Mouse (Mus musculus) heart, postnatal 25 days (tissue): ENCODE data around the gene Lingo1. TPM values are rescaled to one million over a fixed set of nuclear protein-coding genes. Genes with fewer than 3 reads are reported as not detected.

Source experiments
- DNase-seq: peaks from one replicate; pipeline ENCODE4 v3.0.0; 2022; ENCODE audit warnings: low spot score
- intact Hi-C: fragments of 180-260 bp; cut with DNase I; formaldehyde crosslinking; loops from one replicate; pipeline ENCODE4 v1.15.1; 2025
- total RNA-seq, 2 experiments: library from RNA; stranded (reverse); gene quantifications; 2 replicates each; pipeline ENCODE4 v1.2.3; 2021

Gene Lingo1
- 1 to 10 TPM; 1.5 to 1.7 TPM for total RNA-seq

GRCm38 (mm10) chr9:56795721-56796655, at the start of gene Lingo1:
Gene Lingo1, minus strand, starts transcription at chr9:56796468.
- intact Hi-C loops = no loop called here
- no peak for DNase-seq

GRCm38 (mm10) chr9:56844644-56845043, 48.4 kb upstream of the Lingo1 start:
- DNase-seq = no peak
- intact Hi-C loops = loop anchor here (2.0 kb wide), 1 partner anchor 16 kb away; no protein-coding TSS in a partner anchor

- intact Hi-C loops = loop anchor here (1.0 to 2.0 kb wide), 2 partner anchors 17 to 46 kb away; no protein-coding TSS in a partner anchor
- peak; percentile 57 for DNase-seq
Observed at GRCm38 (mm10) chr9:56843679-56844188, 47.5 kb upstream of the Lingo1 start.

GRCm38 (mm10) chr9:56842303-56842719, 46.0 kb upstream of the Lingo1 start:
- intact Hi-C loops = no loop called here

GRCm38 (mm10) chr9:56841864-56842263, 45.6 kb upstream of the Lingo1 start:
- no peak for DNase-seq
- intact Hi-C loops = no loop called here

More at GRCm38 (mm10) chr9:56842303-56842719, 46.0 kb upstream of the Lingo1 start:
- DNase-seq = no peak

GRCm38 (mm10) chr9:56840721-56841120, 44.5 kb upstream of the Lingo1 start:
- intact Hi-C loops = no loop called here
- no peak for DNase-seq

GRCm38 (mm10) chr9:56835152-56835551, 38.9 kb upstream of the Lingo1 start:
- intact Hi-C loops = no loop called here
- DNase-seq = no peak

GRCm38 (mm10) chr9:56832900-56833299, 36.6 kb upstream of the Lingo1 start:
- DNase-seq = no peak
- intact Hi-C loops = no loop called here

- no peak for DNase-seq
- intact Hi-C loops = no loop called here
Observed at GRCm38 (mm10) chr9:56831904-56832303, 35.6 kb upstream of the Lingo1 start.

GRCm38 (mm10) chr9:56830162-56830561, 33.9 kb upstream of the Lingo1 start:
- no peak for DNase-seq
- intact Hi-C loops = no loop called here

- intact Hi-C loops = no loop called here
Observed at GRCm38 (mm10) chr9:56828841-56829240, 32.6 kb upstream of the Lingo1 start.

GRCm38 (mm10) chr9:56828146-56828545, 31.9 kb upstream of the Lingo1 start:
- DNase-seq = no peak
- intact Hi-C loops = no loop called here

More at GRCm38 (mm10) chr9:56828841-56829240, 32.6 kb upstream of the Lingo1 start:
- no peak for DNase-seq

GRCm38 (mm10) chr9:56825476-56826213, 29.4 kb upstream of the Lingo1 start:
- intact Hi-C loops = no loop called here
- DNase-seq = no peak

- intact Hi-C loops = no loop called here
- DNase-seq = no peak
Observed at GRCm38 (mm10) chr9:56824900-56825299, 28.6 kb upstream of the Lingo1 start.

- DNase-seq = no peak
- intact Hi-C loops = no loop called here
Observed at GRCm38 (mm10) chr9:56810916-56811315, 14.6 kb upstream of the Lingo1 start.

GRCm38 (mm10) chr9:56807990-56808389, 11.7 kb upstream of the Lingo1 start:
- intact Hi-C loops = no loop called here
- no peak for DNase-seq

GRCm38 (mm10) chr9:56803146-56803545, 6.9 kb upstream of the Lingo1 start:
- intact Hi-C loops = no loop called here

GRCm38 (mm10) chr9:56797876-56798275, 1.6 kb upstream of the Lingo1 start:
- intact Hi-C loops = loop anchor here (2.0 kb wide), 2 partner anchors 73 to 161 kb away; no protein-coding TSS in a partner anchor
- no peak for DNase-seq

More at GRCm38 (mm10) chr9:56803146-56803545, 6.9 kb upstream of the Lingo1 start:
- DNase-seq = no peak

GRCm38 (mm10) chr9:56796656-56797131, 426 bp upstream of the Lingo1 start:
- DNase-seq = no peak
- intact Hi-C loops = no loop called here

- no peak for DNase-seq
- intact Hi-C loops = no loop called here
Observed at GRCm38 (mm10) chr9:56791696-56792261, 4.5 kb downstream of the Lingo1 start.
